Mouse (Mus musculus): ENCODE data around the gene Cpvl. TPM values are rescaled to one million over a fixed set of nuclear protein-coding genes. Genes with fewer than 3 reads are reported as not detected.

The Cpvl gene
- polyA plus RNA-seq, 2 experiments: 0.20 to 0.21 TPM

GRCm38 (mm10) chr6:53906051-53906462, 72.4 kb downstream of the Cpvl start:
- Histone ChIP-seq H3K9ac (ENCODE audit: low read depth, low read length, severe bottlenecking) (no peak overlapping the region), H3K27me3 (ENCODE audit: control insufficient read depth, insufficient read depth, low read length) (no peaks in the 10 kb centered on the region), H3K4me2 (replicated peaks; ENCODE audit: low read depth, low read length, severe bottlenecking) (no peak overlapping the region), H3K4me3 (replicated peaks; ENCODE audit: low read length) (no peak overlapping the region), H3K9me3 (ENCODE audit: control insufficient read depth, low read length) (no peaks in the 10 kb centered on the region), H3K4me1 (ENCODE audit: control insufficient read depth, insufficient read depth, low read length) (peaks cover 34% of the 10 kb centered on the region), H3K36me3 (ENCODE audit: control insufficient read depth, insufficient read depth, low read length) (no peaks in the 10 kb centered on the region), H3K27ac (replicated peaks; ENCODE audit: low read depth, low read length) (no peak overlapping the region)
- DNase-seq (ENCODE audit: low spot score) (no peak), ATAC-seq (ENCODE audit: low FRiP score, low read depth) (no peak)
- 70% methylated on average over 1 of the region's 1 CpGs for WGBS
- TF ChIP-seq POLR2A (IDR thresholded peaks at IDR 0.05; ENCODE audit: borderline replicate concordance, extremely low read depth, insufficient read depth, insufficient read length): no peak

- no peak for TF ChIP-seq POLR2A (IDR thresholded peaks at IDR 0.05; ENCODE audit: borderline replicate concordance, extremely low read depth, insufficient read depth, insufficient read length)
- 81% methylated on average over 4 of the region's 4 CpGs for whole genome bisulfite sequencing
- H3K4me1 ChIP-seq (ENCODE audit: control insufficient read depth, insufficient read depth, low read length): peaks cover 34% of the 10 kb centered on the region
- H3K36me3 ChIP-seq (ENCODE audit: control insufficient read depth, insufficient read depth, low read length): no peaks in the 10 kb centered on the region
- H3K27me3 ChIP-seq (ENCODE audit: control insufficient read depth, insufficient read depth, low read length): no peaks in the 10 kb centered on the region
- no peaks in the 10 kb centered on the region for H3K9me3 ChIP-seq (ENCODE audit: control insufficient read depth, low read length)
- ATAC-seq (ENCODE audit: low FRiP score, low read depth) (no peak), DNase-seq (ENCODE audit: low spot score) (no peak)
- no peak overlapping the region for H3K4me2 ChIP-seq (replicated peaks; ENCODE audit: low read depth, low read length, severe bottlenecking)
- H3K9ac ChIP-seq (ENCODE audit: low read depth, low read length, severe bottlenecking): no peak overlapping the region
- no peak overlapping the region for H3K27ac ChIP-seq (replicated peaks; ENCODE audit: low read depth, low read length)
- H3K4me3 ChIP-seq (replicated peaks; ENCODE audit: low read length): no peak overlapping the region
Measured at GRCm38 (mm10) chr6:53905576-53905975, 72.9 kb downstream of the Cpvl start.

GRCm38 (mm10) chr6:53904703-53905395, 73.6 kb downstream of the Cpvl start:
- Histone ChIP-seq H3K27me3 (ENCODE audit: control insufficient read depth, insufficient read depth, low read length) (no peaks in the 10 kb centered on the region), H3K4me2 (replicated peaks; ENCODE audit: low read depth, low read length, severe bottlenecking) (no peak overlapping the region), H3K36me3 (ENCODE audit: control insufficient read depth, insufficient read depth, low read length) (no peaks in the 10 kb centered on the region), H3K4me1 (ENCODE audit: control insufficient read depth, insufficient read depth, low read length) (peaks cover 34% of the 10 kb centered on the region), H3K9me3 (ENCODE audit: control insufficient read depth, low read length) (no peaks in the 10 kb centered on the region), H3K4me3 (replicated peaks; ENCODE audit: low read length) (no peak overlapping the region), H3K9ac (ENCODE audit: low read depth, low read length, severe bottlenecking) (no peak overlapping the region; the same call in 1 of the 2 replicates), H3K27ac (replicated peaks; ENCODE audit: low read depth, low read length) (peak overlapping the region; percentile 56)
- TF ChIP-seq POLR2A (IDR thresholded peaks at IDR 0.05; ENCODE audit: borderline replicate concordance, extremely low read depth, insufficient read depth, insufficient read length): no peak
- DNase-seq (ENCODE audit: low spot score): no peak
- ATAC-seq (ENCODE audit: low FRiP score, low read depth): peak; percentile 39; the same call in 1 of the 2 replicates
- 66% methylated on average over 4 of the region's 4 CpGs for WGBS

- no peak for ATAC-seq (ENCODE audit: low FRiP score, low read depth)
- Histone ChIP-seq H3K4me3 (replicated peaks; ENCODE audit: low read length) (no peak overlapping the region), H3K36me3 (ENCODE audit: control insufficient read depth, insufficient read depth, low read length) (no peaks in the 10 kb centered on the region), H3K9me3 (ENCODE audit: control insufficient read depth, low read length) (no peaks in the 10 kb centered on the region), H3K4me2 (replicated peaks; ENCODE audit: low read depth, low read length, severe bottlenecking) (no peak overlapping the region), H3K4me1 (ENCODE audit: control insufficient read depth, insufficient read depth, low read length) (peaks cover 34% of the 10 kb centered on the region), H3K27me3 (ENCODE audit: control insufficient read depth, insufficient read depth, low read length) (no peaks in the 10 kb centered on the region), H3K9ac (ENCODE audit: low read depth, low read length, severe bottlenecking) (no peak overlapping the region; the same call in 1 of the 2 replicates), H3K27ac (replicated peaks; ENCODE audit: low read depth, low read length) (peak overlapping the region; percentile 56; the same call in 1 of the 2 replicates)
- 31% methylated on average over 3 of the region's 3 CpGs for WGBS
- DNase-seq (ENCODE audit: low spot score): peak; percentile 59
- TF ChIP-seq POLR2A (IDR thresholded peaks at IDR 0.05; ENCODE audit: borderline replicate concordance, extremely low read depth, insufficient read depth, insufficient read length): no peak
Measured at GRCm38 (mm10) chr6:53904186-53904585, 74.3 kb downstream of the Cpvl start.

- Histone ChIP-seq H3K27me3 (ENCODE audit: control insufficient read depth, insufficient read depth, low read length) (no peaks in the 10 kb centered on the region), H3K4me3 (replicated peaks; ENCODE audit: low read length) (no peak overlapping the region), H3K36me3 (ENCODE audit: control insufficient read depth, insufficient read depth, low read length) (no peaks in the 10 kb centered on the region), H3K9ac (ENCODE audit: low read depth, low read length, severe bottlenecking) (no peak overlapping the region), H3K9me3 (ENCODE audit: control insufficient read depth, low read length) (no peaks in the 10 kb centered on the region), H3K27ac (replicated peaks; ENCODE audit: low read depth, low read length) (no peak overlapping the region), H3K4me2 (replicated peaks; ENCODE audit: low read depth, low read length, severe bottlenecking) (no peak overlapping the region), H3K4me1 (ENCODE audit: control insufficient read depth, insufficient read depth, low read length) (peaks cover 27% of the 10 kb centered on the region)
- WGBS: 41% methylated on average over 8 of the region's 8 CpGs
- ATAC-seq (ENCODE audit: low FRiP score, low read depth) (no peak), DNase-seq (ENCODE audit: low spot score) (no peak)
- no peak for TF ChIP-seq POLR2A (IDR thresholded peaks at IDR 0.05; ENCODE audit: borderline replicate concordance, extremely low read depth, insufficient read depth, insufficient read length)
Measured at GRCm38 (mm10) chr6:53901741-53902140, 76.7 kb downstream of the Cpvl start.
